Mouse (Mus musculus) heart, embryonic 13.5 days (tissue): ENCODE data around the gene Nppc. TPM values are rescaled to one million over a fixed set of nuclear protein-coding genes. Genes with fewer than 3 reads are reported as not detected.

Source experiments
- ATAC-seq: fragments of 200-750 bp; cut with Nextera tagmentation; 2 replicates; pipeline ENCODE4 v1.8.0; 2017; ENCODE audit warnings: moderate TSS enrichment; ENCODE audit not compliant: insufficient number of reproducible peaks, low FRiP score, low TSS enrichment; ENCODE audit errors: extremely low read depth
- H3K27ac ChIP-seq: fragments of 300-500 bp; sonication (generic); replicated peaks from 2 replicates; pipeline ENCODE4 v1.5.1; 2015; ENCODE audit warnings: moderate library complexity, mild to moderate bottlenecking, inconsistent platforms
- H3K27me3 ChIP-seq: fragments of 300-500 bp; sonication (generic); replicated peaks from 2 replicates; pipeline ENCODE4 v1.6.1; 2015; ENCODE audit warnings: mild to moderate bottlenecking, inconsistent platforms
- H3K36me3 ChIP-seq: fragments of 300-500 bp; sonication (generic); 2 replicates; pipeline ENCODE4 v1.6.1; 2015; ENCODE audit warnings: mild to moderate bottlenecking, inconsistent platforms
- H3K4me1 ChIP-seq: fragments of 300-500 bp; sonication (generic); 2 replicates; pipeline ENCODE4 v1.6.1; 2015; ENCODE audit warnings: inconsistent platforms
- H3K4me2 ChIP-seq: fragments of 300-500 bp; sonication (generic); 2 replicates; pipeline ENCODE4 v1.6.1; 2015; ENCODE audit warnings: inconsistent platforms, mild to moderate bottlenecking, moderate library complexity
- H3K4me3 ChIP-seq: fragments of 300-500 bp; sonication (generic); 2 replicates; pipeline ENCODE4 v1.5.1; 2015; ENCODE audit warnings: moderate library complexity, mild to moderate bottlenecking, inconsistent platforms
- H3K9ac ChIP-seq: fragments of 300-500 bp; sonication (generic); 2 replicates; pipeline ENCODE4 v1.6.1; 2015; ENCODE audit warnings: inconsistent platforms, mild to moderate bottlenecking, moderate library complexity
- H3K9me3 ChIP-seq: fragments of 300-500 bp; sonication (generic); 2 replicates; pipeline ENCODE4 v1.6.1; 2016; ENCODE audit warnings: inconsistent platforms
- WGBS: fragments of 180-500 bp; shearing (Covaris S2); methylation state at CpG from one replicate; pipeline ENCODE4 v1.1.7; 2015; ENCODE audit warnings: mixed read lengths; 5-methylcytosine and 5-hydroxymethylcytosine counted together
- polyA plus RNA-seq: library from polyadenylated mRNA; unstranded; fragments of >200 nt; fragmentation: Nextera tagmentation; extraction: Ambion mirVana; gene quantifications from 2 replicates; pipeline ENCODE4 v1.2.1, GENCODE M21; 2015

Nppc gene
- polyA plus RNA-seq, 1 experiment from 2014 or later: 1.3 TPM

DNA sequence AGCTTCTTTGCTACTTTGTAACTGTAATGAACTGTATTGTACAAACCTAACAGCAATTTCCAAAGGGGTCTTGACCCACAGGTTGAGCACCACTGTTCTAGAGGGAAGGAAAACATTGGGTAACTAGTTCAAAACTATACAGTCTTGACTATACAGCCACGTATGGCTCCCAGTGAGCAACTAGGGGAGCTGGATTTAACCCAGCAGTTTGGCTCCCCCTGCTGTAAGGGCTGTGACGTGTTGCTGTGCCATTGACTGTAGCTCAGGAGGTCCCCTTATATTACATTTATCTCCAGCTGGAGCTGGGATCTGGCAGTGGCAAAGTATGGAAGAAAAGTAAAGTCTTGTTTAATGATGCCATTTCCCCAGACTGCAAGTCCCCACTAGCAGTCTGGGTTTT, 28.4 kb upstream of the Nppc start:
- no peaks in the 10 kb centered on the region for H3K9me3 ChIP-seq
- H3K36me3 ChIP-seq: no peaks in the 10 kb centered on the region
- no peaks in the 10 kb centered on the region for H3K27me3 ChIP-seq
- H3K9ac ChIP-seq: no peak overlapping the region
- ATAC-seq: no peak
- 29% methylated on average over 2 of the region's 2 CpGs for WGBS
- H3K4me3 ChIP-seq: no peak overlapping the region
- H3K4me2 ChIP-seq: no peak overlapping the region
- no peak overlapping the region for H3K27ac ChIP-seq
- H3K4me1 ChIP-seq: peaks cover 5% of the 10 kb centered on the region

DNA sequence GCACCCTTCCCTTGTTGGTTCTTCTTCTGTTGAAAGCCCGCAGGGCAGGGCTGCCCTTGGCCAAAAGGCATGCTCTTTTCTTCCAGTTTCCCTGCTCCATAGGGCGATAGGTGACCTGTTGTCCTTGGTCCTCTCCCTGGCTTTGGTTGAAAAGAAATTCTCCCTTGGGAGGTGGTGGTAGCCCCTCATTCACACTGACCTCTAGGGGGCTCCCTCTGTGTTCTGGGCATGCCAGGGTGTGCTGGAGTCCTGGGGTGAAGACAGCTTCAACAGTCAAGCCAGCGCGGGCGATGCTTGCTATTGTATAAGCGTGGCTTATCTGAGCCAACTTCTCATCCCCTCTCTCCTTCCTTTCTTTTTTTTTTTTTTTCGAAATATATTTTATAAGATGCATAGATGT, 26.6 kb upstream of the Nppc start:
- Histone ChIP-seq H3K36me3 (no peaks in the 10 kb centered on the region), H3K27ac (no peak overlapping the region), H3K9me3 (no peaks in the 10 kb centered on the region), H3K4me2 (no peak overlapping the region), H3K27me3 (no peaks in the 10 kb centered on the region), H3K4me1 (no peaks in the 10 kb centered on the region), H3K9ac (no peak overlapping the region), H3K4me3 (no peak overlapping the region)
- no peak for ATAC-seq
- 32% methylated on average over 7 of the region's 7 CpGs for WGBS

DNA sequence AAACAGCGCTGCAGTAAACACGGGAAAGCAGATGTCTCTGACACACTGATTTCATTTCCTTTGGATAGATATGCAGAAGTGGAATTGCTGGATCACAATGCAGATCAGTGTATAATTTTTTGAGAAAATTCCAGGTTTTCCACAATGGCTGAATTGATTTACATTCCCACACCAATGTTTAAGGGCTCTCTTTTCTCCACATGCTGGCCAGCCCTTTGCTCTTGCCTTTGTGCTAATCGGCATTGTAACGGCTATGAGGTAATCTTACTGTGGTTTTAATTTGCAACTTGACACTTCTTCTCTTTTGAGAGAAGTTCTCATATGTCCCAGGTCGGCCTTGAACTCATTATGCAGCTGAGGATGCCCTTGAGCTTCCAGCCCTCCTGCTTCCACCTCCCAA, 20.7 kb upstream of the Nppc start:
- Histone ChIP-seq H3K4me3 (no peak overlapping the region), H3K9ac (no peak overlapping the region), H3K36me3 (no peaks in the 10 kb centered on the region), H3K4me2 (no peak overlapping the region), H3K4me1 (no peaks in the 10 kb centered on the region; the same call in 1 of the 2 replicates), H3K27me3 (no peaks in the 10 kb centered on the region), H3K27ac (no peak overlapping the region), H3K9me3 (no peaks in the 10 kb centered on the region)
- ATAC-seq: no peak
- 66% methylated on average over 5 of the region's 5 CpGs for WGBS

DNA sequence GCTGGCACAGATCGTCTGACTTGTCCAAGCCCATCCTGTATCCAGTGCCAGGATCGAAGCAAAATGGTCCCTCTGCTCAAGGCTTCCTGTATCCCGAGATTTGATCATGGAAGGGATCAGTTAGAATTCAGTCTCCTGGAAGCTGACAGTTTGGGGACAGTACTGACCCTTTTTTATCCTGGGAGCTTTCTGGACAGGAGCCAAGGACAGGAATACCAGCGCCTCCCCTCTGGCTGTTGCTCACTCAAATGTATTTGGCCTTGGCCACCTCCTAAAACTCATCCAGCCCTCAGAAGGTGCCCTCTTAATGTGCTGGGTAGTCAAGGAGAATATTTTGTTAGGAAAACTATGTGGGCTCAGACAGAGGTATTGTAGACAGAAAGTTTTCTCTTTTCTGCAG, 16.9 kb upstream of the Nppc start:
- Histone ChIP-seq H3K4me3 (no peak overlapping the region), H3K4me2 (no peak overlapping the region), H3K9ac (no peak overlapping the region), H3K9me3 (no peaks in the 10 kb centered on the region), H3K27ac (no peak overlapping the region), H3K4me1 (no peaks in the 10 kb centered on the region; the same call in 1 of the 2 replicates), H3K36me3 (no peaks in the 10 kb centered on the region), H3K27me3 (peaks cover 4% of the 10 kb centered on the region; the same call in 1 of the 2 replicates)
- 66% methylated on average over 4 of the region's 4 CpGs for WGBS
- no peak for ATAC-seq

DNA sequence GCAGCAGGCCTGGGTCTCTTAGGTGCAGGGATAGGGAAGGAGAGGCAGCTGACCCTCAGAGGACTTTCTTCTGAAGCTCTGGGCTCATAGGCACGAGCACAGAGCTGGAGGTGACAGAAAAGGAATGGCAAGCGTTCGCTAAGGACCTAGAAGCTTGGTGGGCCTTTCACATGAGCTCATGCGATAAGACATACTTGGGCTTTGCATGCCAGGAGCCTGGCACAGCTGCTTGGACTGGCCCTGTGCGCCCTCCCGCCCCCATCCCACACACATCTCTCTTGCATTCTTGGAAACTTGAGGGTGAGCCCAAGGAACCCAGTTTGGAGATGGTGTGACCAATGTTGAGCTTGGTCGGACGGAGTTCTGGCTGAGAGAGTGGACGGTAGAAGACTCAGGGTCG, 8.3 kb upstream of the Nppc start:
- Histone ChIP-seq H3K9me3 (no peaks in the 10 kb centered on the region), H3K4me3 (no peak overlapping the region), H3K4me2 (no peak overlapping the region), H3K27ac (no peak overlapping the region), H3K36me3 (no peaks in the 10 kb centered on the region), H3K27me3 (peaks cover 34% of the 10 kb centered on the region), H3K4me1 (no peaks in the 10 kb centered on the region), H3K9ac (no peak overlapping the region)
- 77% methylated on average over 10 of the region's 10 CpGs for WGBS
- no peak for ATAC-seq

DNA sequence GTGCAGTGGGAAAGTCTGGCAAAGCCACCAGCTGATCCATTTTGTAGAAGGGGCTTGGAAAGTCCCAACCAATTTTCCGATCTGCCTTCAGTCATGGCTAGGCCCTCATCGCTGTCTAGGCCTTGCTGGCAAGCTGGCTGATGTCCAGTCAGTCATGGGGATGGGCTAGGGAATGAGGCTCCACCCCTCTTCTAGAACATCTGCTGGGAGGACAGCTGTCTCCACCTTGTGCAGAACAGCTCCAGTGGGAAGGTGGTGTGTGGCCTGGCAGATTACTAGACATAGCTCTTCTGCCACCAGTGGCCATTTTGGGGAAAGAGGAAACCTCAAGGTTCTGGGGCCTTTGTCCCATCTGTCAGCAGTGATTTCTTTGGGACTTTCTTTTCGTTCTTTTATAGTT, 7.3 kb upstream of the Nppc start:
- no peak overlapping the region for H3K9ac ChIP-seq
- H3K36me3 ChIP-seq: no peaks in the 10 kb centered on the region
- no peak overlapping the region for H3K4me3 ChIP-seq
- peaks cover 44% of the 10 kb centered on the region for H3K27me3 ChIP-seq
- H3K4me1 ChIP-seq: no peaks in the 10 kb centered on the region
- H3K9me3 ChIP-seq: no peaks in the 10 kb centered on the region
- no peak overlapping the region for H3K27ac ChIP-seq
- ATAC-seq: no peak
- WGBS: 65% methylated on average over 3 of the region's 3 CpGs
- H3K4me2 ChIP-seq: no peak overlapping the region

DNA sequence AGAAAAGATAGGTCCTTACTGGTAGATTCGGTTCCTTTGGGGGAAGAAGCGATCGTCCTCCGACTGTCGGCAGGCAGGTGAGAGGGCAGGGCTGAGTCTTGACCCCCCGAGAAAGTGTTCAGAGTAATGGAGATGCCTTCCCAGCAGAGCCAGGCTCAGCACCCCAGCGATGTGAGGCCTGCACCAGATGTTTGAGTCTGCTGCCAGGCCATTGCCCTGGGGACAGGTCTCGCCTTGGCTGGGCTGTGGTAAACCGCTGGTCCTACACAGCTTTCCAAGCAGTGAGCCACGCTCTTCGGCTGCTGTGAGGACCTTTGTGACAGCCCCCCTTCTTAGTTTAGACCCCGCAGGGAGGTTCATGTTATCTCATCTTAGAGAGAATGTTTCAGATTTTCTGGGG, 4.8 kb upstream of the Nppc start:
- H3K4me1 ChIP-seq: peaks cover 5% of the 10 kb centered on the region
- H3K27ac ChIP-seq: no peak overlapping the region
- no peak overlapping the region for H3K9ac ChIP-seq
- H3K27me3 ChIP-seq: peaks cover 64% of the 10 kb centered on the region
- no peak for ATAC-seq
- H3K4me3 ChIP-seq: no peak overlapping the region
- H3K9me3 ChIP-seq: no peaks in the 10 kb centered on the region
- H3K4me2 ChIP-seq: no peak overlapping the region
- 80% methylated on average over 12 of the region's 12 CpGs for WGBS
- H3K36me3 ChIP-seq: no peaks in the 10 kb centered on the region

DNA sequence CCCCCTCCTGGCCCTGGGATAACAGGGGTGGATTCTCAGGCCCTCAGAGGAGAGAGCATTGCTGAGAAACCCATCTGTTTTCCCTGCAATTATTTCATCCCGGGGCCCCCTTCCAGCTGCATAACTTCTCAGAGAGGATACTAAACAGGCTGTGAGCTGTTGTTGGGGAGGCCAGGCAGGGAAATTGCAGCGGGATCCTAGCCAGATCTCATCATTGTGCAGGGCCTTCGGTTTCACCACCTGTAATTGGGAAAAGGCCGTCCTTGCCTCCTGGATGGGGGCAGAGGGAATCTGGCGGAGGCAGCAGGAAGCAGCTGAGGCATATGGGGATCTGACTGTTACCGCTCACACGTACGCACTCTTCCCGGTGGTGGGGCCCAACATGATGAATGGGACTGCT, 4.0 kb upstream of the Nppc start:
- Histone ChIP-seq H3K9me3 (no peaks in the 10 kb centered on the region), H3K4me2 (no peak overlapping the region), H3K36me3 (no peaks in the 10 kb centered on the region), H3K9ac (no peak overlapping the region), H3K4me1 (peaks cover 10% of the 10 kb centered on the region), H3K27me3 (peaks cover 70% of the 10 kb centered on the region), H3K27ac (no peak overlapping the region), H3K4me3 (no peak overlapping the region)
- ATAC-seq: no peak
- WGBS: 60% methylated on average over 9 of the region's 9 CpGs

DNA sequence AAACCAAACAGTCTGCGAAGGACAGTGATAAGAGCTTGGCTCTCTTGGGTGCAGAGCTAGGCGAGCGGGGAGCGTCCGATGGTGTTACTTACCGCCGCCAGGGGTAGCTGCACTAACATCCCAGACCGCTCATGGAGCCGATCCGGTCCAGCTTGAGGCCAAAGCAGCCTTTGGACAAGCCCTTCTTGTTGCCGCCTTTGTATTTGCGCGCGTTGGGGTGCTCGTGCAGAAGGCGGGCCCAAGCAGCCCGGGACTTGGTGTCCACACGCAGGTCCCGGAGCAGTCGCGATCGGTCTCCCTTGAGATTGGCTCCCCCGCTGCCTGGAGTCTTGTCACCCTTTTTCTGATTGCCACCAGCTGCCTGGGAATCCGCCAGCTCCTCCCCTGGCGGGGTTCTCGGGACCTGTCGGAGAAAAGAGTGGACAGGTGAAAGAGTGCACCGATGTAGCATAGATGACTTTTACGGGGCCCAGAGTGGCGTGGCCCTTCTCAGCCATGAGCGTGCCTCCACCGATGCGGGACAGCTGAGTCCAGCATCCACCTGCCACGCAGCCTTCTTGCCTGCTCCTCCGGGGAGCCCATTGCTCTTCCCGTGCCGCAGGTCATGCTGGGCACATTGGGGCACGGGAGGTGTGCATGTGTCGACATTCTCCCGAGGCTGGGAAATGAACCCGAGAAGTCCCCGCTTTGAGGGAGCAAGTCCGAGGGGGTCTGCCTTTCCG, 658 bp downstream of the Nppc start:
- Histone ChIP-seq H3K9ac (peak overlapping the region; percentile 72), H3K4me2 (peak overlapping the region; percentile 90), H3K9me3 (no peaks in the 10 kb centered on the region), H3K27ac (no peak overlapping the region), H3K27me3 (peaks cover 84% of the 10 kb centered on the region), H3K4me1 (peaks cover 10% of the 10 kb centered on the region), H3K4me3 (peak overlapping the region; percentile 57), H3K36me3 (no peaks in the 10 kb centered on the region)
- 2% methylated on average over 44 of the region's 44 CpGs for WGBS
- ATAC-seq: no peak

DNA sequence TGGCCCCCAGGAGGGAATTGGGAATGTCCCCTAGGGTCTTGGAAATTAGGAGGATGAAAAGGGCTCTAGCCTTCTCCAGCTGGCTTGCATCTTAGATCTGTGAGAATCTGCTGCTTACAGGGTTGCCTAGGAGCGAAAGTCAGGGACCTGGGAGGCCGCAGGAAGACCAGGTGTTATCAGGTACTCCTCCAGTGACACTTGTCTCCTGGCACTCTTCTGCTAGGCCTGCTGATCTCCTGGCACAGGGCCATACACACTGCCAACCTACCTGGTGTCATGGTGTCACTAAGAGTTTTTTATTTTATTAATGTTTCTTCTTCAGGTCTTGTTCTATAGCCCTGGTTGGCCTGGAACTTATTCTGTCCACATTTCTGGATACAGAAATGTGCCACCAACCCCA, 5.3 kb downstream of the Nppc start:
- Histone ChIP-seq H3K4me1 (peaks cover 6% of the 10 kb centered on the region), H3K9ac (no peak overlapping the region), H3K27me3 (peaks cover 52% of the 10 kb centered on the region), H3K36me3 (no peaks in the 10 kb centered on the region), H3K27ac (no peak overlapping the region), H3K4me3 (no peak overlapping the region), H3K9me3 (no peaks in the 10 kb centered on the region), H3K4me2 (no peak overlapping the region)
- no peak for ATAC-seq
- 50% methylated on average over 2 of the region's 2 CpGs for WGBS

DNA sequence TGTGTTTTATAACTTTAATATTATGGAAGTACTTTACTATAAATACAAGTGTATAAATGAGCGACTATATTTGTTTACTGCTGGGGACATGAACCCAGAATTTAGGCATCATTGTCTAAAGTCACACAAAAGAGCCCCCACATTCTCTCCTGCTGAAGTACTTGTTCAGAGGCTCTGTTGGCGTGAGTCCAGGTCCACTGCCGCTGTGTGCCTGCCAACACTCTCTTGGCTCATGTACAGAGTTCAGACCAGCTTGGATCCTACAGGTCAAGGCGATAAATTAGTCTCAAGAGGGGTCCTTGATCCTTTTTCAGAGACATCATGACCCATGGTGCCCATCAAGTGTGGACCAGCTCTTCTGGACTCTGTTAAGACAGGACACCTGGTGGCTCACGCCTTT, 13.3 kb downstream of the Nppc start:
- no peaks in the 10 kb centered on the region for H3K36me3 ChIP-seq
- H3K4me2 ChIP-seq: no peak overlapping the region
- H3K9me3 ChIP-seq: no peaks in the 10 kb centered on the region
- 55% methylated on average over 5 of the region's 5 CpGs for WGBS
- no peaks in the 10 kb centered on the region for H3K4me1 ChIP-seq
- peaks cover 26% of the 10 kb centered on the region for H3K27me3 ChIP-seq
- ATAC-seq: no peak
- H3K27ac ChIP-seq: no peak overlapping the region
- no peak overlapping the region for H3K9ac ChIP-seq
- no peak overlapping the region for H3K4me3 ChIP-seq

DNA sequence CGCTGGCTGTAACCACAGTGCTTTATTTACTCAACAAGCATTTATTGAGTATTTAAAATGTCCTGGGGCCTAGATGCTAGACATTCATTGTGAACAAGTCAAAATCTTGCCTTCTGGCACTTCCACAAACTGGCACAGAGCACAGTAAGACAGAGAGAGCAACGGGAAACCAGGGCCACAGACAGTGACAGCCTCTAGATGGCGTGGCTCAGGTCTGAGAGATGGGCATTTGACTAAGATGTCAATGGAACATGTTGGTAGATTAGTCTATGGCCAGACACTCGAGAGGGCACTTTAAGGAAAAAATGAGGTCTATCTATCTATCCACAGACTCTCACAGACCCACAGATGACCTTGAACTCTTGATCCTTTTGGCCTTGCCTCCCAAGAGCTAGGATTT, 17.7 kb downstream of the Nppc start:
- no peaks in the 10 kb centered on the region for H3K9me3 ChIP-seq
- H3K4me1 ChIP-seq: no peaks in the 10 kb centered on the region
- WGBS: 58% methylated on average over 4 of the region's 4 CpGs
- ATAC-seq: no peak
- H3K9ac ChIP-seq: no peak overlapping the region
- H3K4me2 ChIP-seq: no peak overlapping the region
- H3K4me3 ChIP-seq: no peak overlapping the region
- no peaks in the 10 kb centered on the region for H3K36me3 ChIP-seq
- no peak overlapping the region for H3K27ac ChIP-seq
- peaks cover 7% of the 10 kb centered on the region; the same call in 1 of the 2 replicates for H3K27me3 ChIP-seq
